Mouse (Mus musculus) erythroblast, embryonic 14.5 days (primary cell): ENCODE measurements around the gene Slc48a1.

ENCODE experiments used
- GATA1 ChIP-seq: IDR thresholded peaks from 2 replicates; pipeline ENCODE4 v1.6.1; 2012; ENCODE audit warnings: low read length, inconsistent platforms, mixed read lengths
- TAL1 ChIP-seq: IDR thresholded peaks from 3 replicates; pipeline ENCODE4 v1.6.1; 2012; ENCODE audit warnings: low read length, inconsistent platforms, mixed read lengths

- TF ChIP-seq GATA1 (no peak), TAL1 (no peak)
Measured at GRCm38 (mm10) chr15:97740283-97740732, 38.0 kb upstream of the Slc48a1 start.
